Mouse (Mus musculus) retina, postnatal 7 days (tissue): ENCODE results near the gene Fbxo28.
"Not testable (repeated sequence)": the region's sequence is repeated elsewhere in the genome, so short reads cannot be mapped to it uniquely, and the experiment has no call there.

ENCODE experiments used
- DNase-seq: peaks from one replicate; pipeline ENCODE4 v3.0.0-alpha.2; 2012; ENCODE audit warnings: low read depth, low spot score

Gene Fbxo28

GRCm38 (mm10) chr1:182341993-182342392, 564 bp upstream of the Fbxo28 start:
- no peak for DNase-seq

DNA sequence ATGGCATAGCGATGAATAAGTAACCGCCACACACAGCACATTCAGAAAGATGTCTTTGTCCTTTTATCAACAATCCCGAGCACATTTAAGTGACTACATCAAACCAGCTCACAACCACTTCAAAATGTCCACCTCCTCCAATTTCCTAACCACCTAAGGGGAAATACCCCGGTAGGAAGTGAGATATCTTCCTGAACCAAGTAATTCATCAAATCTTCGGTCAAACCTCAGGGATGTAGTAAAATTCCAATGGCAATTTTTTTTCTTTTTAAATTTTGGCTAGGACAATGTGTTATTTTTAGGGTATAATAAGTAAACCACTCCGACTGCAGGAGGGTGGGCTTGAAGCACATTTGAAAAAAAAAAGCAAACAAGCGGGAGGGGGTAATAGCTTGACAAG, 1.1 kb downstream of the Fbxo28 start:
- no peak for DNase-seq

- DNase-seq: no peak
Observed at GRCm38 (mm10) chr1:182338961-182339565, 2.4 kb downstream of the Fbxo28 start.

DNA sequence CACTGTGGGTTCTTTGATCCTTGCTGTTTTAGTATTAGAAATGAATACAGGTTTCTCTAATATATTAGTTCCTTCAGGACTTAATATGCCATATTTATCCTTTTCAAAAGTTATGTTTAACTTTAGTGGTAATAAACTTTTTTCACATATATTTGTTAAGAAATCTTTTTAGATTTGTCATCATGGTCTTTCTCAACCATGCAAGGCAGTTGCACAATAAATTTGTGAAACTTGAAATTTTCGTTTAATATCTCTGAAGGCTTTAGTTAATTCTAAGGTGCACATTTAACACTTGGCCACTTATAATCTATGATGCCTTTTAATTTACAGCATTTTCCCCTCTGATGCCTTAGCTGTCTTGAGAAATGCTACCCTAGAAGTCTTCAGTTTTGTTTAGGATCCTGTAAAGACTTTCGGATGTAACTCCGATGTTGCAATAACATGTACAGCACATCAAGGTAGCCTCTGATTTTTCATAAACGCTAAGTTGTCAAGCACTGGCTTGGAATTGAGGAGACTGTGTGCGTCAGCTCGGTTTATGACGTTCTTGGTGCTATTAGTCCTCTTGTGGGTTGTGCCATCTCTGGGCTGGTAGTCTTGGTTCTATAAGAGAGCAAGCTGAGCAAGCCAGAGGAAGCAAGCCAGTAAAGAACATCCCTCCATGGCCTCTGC, 7.5 kb downstream of the Fbxo28 start:
- DNase-seq: no peak

DNA sequence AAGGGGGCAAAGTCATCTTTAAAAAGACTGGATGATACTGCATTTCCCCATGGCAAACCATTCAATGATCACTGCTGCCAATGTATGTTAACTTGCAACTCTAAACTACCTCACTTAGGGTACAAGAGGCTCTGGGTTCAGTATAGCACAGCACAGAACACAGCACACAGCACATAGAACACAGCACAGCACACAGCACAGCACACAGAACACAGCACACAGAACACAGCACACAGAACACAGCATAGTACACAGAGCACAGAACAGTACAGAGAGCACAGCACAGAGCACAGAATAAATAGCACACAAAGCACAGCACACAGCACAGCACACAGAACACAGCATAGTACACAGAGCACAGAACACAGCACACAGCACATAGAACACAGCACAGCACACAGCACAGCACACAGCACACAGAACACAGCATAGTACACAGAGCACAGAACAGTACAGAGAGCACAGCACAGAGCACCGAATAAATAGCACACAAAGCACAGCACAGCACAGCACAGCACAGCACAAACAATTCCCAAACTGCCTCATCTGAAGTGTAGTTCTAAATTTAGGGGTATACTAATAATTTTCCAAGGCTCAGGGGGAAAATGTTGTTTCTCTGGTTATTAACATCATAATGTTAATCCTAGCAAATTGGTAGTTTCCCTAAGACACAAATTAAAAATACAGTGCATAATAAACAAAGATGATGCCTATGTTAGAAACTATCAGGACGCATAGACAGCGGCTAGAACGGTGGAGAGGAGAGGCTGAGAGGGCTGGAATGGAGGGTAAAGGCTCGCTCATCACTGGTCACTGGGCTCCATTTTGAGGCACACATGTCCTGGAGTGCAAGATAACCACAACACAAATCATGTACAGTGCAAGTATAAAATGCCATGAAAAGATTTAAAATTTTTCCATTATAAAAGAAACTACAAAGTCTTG, 9.1 kb downstream of the Fbxo28 start:
- no peak for DNase-seq

- no peak for DNase-seq
Observed at GRCm38 (mm10) chr1:182325919-182326318, 15.5 kb downstream of the Fbxo28 start.

DNA sequence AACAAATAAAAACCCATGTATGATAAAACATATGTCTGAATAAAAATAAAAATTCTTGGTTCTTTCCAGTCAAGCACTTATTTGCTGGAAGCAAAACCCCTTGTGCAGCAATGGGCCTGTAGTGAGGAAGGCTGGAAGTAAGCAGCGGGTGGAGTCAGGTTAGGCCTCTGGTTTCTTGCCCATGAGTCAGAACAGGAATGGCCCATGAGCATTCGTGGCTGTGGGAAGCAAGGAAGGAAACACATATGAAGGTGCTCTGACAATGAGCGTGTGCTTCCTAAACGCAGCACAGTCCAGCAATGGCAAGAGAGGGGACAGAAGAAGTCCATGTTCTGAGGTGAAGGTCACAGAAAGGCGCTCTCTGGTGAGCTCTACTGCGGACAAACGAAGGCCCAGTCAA, 16.9 kb downstream of the Fbxo28 start:
- no peak for DNase-seq

GRCm38 (mm10) chr1:182323139-182323538, 18.3 kb downstream of the Fbxo28 start:
- DNase-seq: no peak

GRCm38 (mm10) chr1:182314201-182314600, 27.2 kb downstream of the Fbxo28 start:
- DNase-seq: no peak

GRCm38 (mm10) chr1:182313181-182313580, 28.2 kb downstream of the Fbxo28 start:
- no peak for DNase-seq

DNA sequence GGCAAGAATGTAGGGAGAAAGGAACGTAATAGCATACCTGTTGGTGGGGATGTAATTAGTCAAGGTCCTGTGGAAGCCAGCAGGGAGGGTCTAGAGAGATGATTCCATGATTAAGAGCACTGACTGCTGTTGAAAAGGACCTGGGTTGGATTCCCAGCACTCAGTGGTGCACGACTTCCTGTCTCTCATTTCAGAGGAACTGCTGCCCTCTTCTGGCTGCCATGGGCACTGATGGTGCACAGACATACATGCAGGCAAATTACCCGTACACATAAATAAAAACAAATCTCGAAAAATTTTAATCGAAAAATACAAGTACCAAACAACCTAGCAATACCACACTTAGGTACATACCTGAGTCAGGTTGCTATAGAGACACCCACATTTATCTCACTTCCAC, 30.1 kb downstream of the Fbxo28 start:
- no peak for DNase-seq

- no peak for DNase-seq
Observed at GRCm38 (mm10) chr1:182310316-182310715, 31.1 kb downstream of the Fbxo28 start.

- no peak for DNase-seq
Observed at GRCm38 (mm10) chr1:182309403-182309802, 32.0 kb downstream of the Fbxo28 start.

GRCm38 (mm10) chr1:182302916-182303315, 38.5 kb downstream of the Fbxo28 start:
- DNase-seq: no peak

DNA sequence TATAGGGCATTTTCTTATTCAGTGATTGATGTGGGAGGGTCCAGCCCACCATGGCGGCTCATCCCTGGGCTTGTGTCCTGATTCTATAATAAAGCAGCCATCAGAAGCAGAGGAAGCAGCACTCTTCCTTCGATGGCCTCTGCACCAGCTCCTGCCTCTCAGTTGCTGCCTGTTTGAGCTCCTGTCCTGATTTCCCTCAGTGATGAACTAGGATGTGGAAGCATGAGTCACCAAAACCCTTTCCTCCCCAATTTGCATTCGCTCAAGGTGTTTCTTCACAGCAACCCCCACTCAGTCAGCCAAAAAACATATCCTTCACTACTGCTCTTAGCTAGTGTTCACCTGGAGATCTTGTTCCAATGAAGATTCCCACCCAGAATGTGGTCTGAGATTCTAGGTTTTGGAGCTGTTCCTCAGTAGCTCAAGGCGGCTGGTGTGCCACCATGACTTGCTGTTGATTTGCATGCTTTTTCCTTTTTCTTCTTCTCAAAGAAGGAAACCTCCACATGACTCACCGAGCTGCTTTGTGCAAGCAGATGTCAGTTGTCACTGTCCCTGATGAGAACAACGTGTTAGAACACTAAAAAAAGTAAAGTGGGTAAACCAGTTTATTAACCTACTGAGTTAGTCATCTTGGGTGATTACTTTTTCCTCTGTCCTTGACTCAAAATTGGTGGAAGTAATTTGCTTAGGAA, 39.1 kb downstream of the Fbxo28 start:
- no peak for DNase-seq

DNA sequence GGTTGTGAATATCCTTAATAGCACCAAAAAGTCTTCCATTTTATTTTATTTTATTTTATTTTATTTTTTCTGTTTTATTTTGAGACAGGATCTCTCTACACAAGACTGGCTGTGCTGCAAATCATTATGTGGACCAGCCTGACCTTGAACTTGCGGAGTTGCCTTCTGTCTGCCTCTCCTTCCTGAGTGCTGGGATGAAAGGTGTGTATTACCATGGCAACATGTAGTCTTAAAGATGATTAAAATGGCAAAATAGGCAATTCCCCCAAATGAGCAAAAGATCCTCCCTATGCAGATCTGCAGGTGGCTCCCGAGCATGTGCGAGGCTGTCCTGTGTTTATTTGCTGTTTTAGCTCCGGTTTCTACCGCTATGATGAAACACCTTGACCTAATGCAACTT, 43.6 kb downstream of the Fbxo28 start:
- no peak for DNase-seq

GRCm38 (mm10) chr1:182297246-182297645, 44.2 kb downstream of the Fbxo28 start:
- no peak for DNase-seq

- DNase-seq: no peak
Observed at GRCm38 (mm10) chr1:182296816-182297215, 44.6 kb downstream of the Fbxo28 start.

- no peak for DNase-seq
Observed at GRCm38 (mm10) chr1:182296141-182296540, 45.3 kb downstream of the Fbxo28 start.

DNA sequence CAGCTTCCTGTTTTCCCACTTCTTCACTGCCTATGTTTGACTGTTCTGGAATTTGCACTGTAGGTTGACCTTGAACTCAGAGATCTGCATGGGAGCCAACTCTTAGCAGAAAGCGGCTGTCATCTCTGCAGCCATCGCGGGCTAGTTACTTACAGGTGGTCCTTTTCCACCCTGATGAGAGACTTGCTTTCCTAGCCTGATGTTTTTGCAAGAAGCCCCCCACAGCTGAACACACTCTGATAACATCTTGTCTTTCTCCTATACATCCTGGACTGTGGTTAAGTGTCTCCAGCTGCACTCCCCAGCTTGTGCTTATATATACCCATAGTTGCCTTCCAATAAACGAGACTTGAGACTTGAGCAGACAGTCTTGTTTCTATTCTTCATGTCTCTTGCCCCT, 49.1 kb downstream of the Fbxo28 start:
- no peak for DNase-seq

GRCm38 (mm10) chr1:182290741-182291140, 50.7 kb downstream of the Fbxo28 start:
- DNase-seq: not testable (repeated sequence)

GRCm38 (mm10) chr1:182289781-182290180, 51.6 kb downstream of the Fbxo28 start:
- DNase-seq: no peak
